Mouse (Mus musculus): ENCODE measurements around the gene Mdc1.
"Not testable (repeated sequence)": the region's sequence is repeated elsewhere in the genome, so short reads cannot be mapped to it uniquely, and the experiment has no call there.

Mdc1 gene

DNA sequence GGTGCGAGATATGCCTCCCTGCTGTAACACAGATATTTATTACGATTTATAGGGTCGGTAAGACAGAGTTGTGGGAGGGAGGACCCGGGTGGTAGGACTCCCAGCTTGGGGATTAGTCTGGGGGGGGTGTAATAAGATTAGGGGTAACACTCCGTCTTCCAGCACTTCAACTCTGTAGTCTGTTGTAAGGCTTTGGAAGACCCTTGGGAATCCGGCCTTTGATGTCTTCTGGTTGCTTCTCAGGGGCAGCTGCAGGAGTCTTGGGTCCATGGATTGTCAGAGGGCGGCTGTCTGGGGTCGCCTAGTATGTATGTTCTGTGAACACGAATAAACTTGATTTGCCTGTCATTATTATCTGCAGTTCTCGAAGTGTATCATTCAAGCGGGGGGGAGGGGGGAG lies 18.8 kb upstream of the Mdc1 start:
- DNase-seq (ENCODE audit: low spot score in 2 of 2), result no peak

- peak; percentile 77 to 88 for DNase-seq (ENCODE audit: low spot score in 2 of 2)
Observed at GRCm38 (mm10) chr17:35822964-35823937, 18.1 kb upstream of the Mdc1 start, which contains the start of gene Flot1. Gene Flot1, plus strand, starts transcription at chr17:35823230.

DNA sequence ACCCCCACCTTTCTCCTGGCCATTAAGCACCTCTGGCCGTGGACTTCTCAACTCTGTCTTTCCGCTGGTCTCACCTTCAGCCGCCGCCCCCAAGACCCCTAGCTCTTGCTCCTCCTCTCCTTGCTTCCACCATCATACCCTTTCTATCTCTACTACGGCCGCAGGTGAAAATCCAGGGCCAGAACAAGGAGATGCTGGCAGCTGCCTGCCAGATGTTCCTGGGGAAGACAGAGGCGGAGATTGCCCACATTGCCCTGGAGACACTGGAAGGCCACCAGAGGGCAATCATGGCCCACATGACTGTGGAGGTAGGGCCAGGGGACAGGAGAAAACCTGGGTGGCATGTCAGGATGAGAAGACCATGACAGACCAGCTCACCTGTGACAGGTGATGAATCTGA lies 16.9 kb upstream of the Mdc1 start:
- no peak for DNase-seq (ENCODE audit: low spot score in 2 of 2)

DNA sequence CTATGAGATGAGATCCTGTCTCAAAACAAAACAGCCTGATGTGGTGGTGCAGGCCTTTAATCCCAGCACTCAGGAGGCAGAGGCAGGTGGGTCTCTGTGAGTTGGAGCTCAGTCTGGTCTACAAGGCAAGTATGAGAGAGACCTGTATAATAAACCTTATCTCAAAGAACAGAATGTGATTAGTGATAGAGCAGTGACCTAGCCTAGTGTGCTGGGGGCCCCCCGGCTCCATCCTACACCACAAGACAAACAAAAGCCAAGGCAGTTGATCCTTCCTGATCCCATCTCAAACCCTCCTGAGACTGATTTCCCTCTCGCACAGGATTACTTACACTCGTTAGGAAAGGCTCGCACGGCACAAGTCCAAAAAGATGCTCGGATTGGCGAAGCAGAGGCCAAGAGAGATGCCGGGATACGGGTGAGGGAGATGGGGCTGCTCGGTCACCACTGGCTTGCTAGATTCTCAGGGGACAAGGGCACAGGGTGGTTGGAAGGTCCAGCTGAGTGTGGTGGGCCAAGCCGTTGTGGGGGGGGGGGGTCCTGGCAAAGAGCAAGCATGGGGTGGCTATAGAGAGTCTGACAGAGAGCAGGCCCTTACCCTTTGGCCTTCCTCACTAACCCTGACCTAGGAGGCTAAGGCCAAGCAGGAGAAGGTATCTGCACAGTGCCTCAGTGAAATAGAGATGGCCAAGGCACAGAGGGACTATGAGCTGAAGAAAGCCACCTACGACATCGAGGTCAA lies 16.0 kb upstream of the Mdc1 start:
- DNase-seq (ENCODE audit: low spot score in 2 of 2), result no peak

DNA sequence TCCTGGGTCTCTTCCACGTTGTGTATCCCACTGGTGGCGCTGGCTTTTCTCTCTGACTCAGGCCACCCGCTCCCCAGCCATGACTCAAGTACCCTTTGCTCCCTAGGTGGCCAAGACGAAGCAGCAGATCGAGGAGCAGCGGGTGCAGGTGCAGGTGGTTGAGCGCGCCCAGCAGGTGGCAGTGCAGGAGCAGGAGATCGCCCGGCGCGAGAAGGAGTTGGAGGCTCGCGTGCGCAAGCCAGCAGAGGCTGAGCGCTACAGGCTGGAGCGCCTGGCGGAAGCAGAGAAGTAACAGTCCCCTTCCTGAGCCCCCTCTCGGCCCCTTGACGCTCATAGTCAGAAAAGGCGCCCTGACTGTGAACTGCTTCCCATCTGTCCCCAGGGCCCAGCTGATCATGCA lies 11.6 kb upstream of the Mdc1 start:
- DNase-seq (ENCODE audit: low spot score in 2 of 2), result peak; percentile 76 to 85

DNA sequence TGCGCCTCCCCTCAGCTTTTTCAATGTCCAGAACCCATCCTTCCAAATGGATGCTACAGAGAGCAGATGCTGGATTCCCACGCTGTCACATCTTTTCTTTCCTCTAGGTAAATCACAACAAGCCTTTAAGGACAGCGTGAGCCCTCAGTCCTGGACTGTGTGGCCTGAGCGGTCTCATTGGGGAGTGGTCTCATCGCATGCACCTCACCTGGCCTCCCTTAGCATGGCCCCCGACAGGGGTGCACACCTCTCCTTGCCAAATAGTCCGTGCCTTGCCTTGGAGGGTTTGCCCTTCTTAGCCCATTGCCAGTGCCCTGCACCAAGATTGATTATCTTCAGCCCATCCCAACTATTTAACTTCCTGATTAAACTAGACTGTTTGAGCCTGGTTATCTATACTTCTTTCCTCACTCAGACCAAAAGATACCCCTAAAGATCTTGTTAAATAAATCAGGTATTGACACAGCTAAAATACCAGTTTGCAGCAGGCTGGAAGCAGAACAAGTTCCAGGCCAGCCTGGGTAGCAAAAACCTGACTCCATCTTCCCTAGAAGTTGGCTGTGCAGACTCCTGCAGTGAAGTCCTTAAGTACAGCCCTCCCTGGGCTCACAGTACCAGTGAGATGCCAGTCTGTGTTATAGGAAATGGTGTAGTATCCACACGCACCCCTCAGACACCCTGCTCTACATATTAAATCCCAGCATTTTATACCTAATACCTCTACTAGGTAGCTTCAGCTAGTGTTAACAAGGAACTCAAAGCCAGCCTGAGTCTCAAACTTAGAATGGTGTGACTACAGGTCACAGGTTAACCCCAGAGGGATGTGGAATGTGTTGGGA lies 8.7 kb upstream of the Mdc1 start:
- no peak for DNase-seq (ENCODE audit: low spot score in 2 of 2)

GRCm38 (mm10) chr17:35833239-35833751 lies 8.0 kb upstream of the Mdc1 start:
- no peak for DNase-seq (ENCODE audit: low spot score in 2 of 2)

GRCm38 (mm10) chr17:35833894-35834293 lies 7.4 kb upstream of the Mdc1 start:
- no peak for DNase-seq (ENCODE audit: low spot score in 2 of 2)

DNA sequence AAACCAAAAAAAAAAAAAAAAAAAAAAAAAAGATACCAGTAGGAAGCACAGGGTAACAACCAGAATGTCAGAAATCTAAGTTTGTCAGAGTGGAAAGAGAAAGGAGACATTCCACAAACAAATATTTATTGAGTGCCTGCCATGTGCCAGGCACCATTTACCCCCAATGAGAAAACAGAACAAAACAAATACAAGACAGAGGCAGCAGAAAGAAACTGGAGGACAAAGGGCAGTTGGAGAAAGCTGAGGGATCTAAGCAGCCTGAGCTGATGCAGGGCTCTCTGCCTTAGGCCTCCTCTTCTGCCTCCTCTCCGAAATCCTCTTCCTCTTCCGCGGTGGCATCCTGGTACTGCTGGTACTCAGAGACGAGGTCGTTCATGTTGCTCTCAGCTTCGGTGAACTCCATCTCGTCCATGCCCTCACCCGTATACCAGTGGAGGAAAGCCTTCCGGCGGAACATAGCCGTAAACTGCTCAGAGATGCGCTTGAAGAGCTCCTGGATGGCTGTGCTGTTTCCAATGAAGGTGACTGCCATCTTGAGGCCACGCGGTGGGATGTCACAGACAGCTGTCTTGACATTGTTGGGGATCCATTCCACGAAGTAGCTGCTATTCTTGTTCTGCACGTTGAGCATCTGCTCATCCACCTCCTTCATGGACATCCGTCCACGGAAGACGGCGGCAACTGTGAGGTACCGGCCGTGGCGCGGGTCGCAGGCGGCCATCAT lies 6.5 kb upstream of the Mdc1 start:
- no peak for DNase-seq (ENCODE audit: low spot score in 2 of 2)

DNA sequence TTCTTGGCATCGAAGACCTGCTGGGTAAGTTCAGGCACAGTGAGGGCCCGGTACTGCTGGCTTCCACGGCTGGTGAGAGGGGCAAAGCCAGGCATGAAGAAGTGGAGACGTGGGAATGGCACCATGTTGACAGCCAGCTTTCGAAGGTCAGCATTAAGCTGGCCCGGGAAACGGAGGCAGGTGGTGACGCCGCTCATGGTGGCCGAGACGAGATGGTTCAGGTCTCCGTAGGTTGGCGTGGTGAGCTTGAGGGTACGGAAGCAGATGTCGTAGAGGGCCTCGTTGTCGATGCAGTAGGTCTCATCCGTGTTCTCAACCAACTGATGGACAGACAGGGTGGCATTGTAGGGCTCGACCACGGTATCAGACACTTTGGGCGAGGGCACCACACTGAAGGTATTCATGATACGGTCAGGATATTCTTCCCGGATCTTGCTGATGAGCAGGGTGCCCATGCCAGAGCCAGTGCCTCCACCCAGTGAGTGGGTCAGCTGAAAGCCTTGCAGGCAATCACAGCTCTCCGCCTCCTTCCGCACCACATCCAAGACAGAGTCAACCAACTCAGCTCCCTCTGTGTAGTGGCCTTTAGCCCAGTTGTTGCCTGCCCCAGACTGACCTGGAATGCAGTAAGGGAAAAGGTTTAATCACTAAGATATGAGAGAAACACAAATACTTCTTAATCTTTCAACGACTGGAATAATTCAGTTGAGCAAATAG lies 5.7 kb upstream of the Mdc1 start:
- no peak for DNase-seq (ENCODE audit: low spot score in 2 of 2)

DNA sequence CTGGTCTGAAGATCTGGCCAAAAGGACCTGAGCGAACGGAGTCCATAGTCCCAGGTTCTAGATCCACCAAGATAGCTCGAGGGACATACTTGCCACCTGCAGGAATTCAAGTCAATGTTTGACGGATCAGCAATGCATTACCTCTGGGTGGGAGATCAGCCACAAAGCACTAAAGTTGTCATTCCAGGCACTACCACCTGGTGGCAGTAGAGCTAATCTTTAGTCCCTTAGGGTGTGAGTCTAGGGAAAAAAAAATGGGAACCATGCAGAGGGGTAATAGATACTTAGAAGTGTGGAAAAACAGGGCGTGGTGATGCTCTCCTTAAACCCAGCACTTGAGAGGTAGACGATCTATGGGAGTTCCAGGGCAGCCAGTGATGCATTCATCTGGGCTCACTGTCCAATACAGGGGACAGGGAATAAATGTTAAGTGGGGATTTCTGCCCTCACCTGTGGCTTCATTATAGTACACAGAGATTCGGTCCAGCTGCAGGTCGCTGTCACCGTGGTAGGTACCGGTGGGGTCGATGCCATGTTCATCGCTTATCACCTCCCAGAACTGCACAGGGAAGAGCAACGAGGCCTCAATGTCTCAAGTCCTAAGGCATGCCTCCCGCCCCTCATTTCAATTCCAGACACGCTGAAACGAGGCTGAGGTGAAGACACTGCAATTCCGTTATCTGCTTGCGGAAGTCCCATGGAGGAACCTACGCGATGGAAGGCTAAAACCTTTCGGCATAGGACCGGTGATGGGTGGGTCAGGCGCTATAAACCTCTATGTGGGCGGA lies 4.9 kb upstream of the Mdc1 start:
- peak; percentile 77 to 79 for DNase-seq (ENCODE audit: low spot score in 2 of 2)

GRCm38 (mm10) chr17:35836991-35837422 lies 4.3 kb upstream of the Mdc1 start:
- peak; percentile 72 to 83 for DNase-seq (ENCODE audit: low spot score in 2 of 2)

GRCm38 (mm10) chr17:35837487-35837886 lies 3.8 kb upstream of the Mdc1 start:
- DNase-seq (ENCODE audit: low spot score in 2 of 2), result peak in 1 of 2 experiments; percentile 47

DNA sequence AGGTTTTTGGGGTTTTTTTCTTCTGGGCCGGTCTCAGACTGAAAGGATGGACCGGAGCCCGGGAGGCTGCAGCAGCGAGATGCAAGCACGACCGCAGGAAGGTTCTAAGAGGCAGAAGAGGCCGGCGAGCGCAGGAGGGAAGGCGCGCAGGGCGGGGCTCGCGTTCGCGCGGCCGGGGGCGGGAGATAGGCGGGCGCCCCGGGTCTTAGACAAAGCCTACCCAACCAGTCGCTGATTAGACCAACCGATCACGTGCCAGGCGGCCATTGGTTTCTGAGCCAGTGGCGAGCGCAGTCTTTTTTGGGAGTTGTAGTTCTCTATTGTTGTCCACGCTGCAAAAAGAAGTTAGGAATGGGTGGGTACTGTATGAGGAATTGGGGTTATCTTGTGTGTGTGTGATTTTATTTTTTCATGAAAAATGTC lies 3.2 kb upstream of the Mdc1 start, which contains the start of gene Tubb5:
Gene Tubb5, minus strand, starts transcription at position 185 of the 423 bp plus-strand sequence.
- peak; percentile 92 to 96 for DNase-seq (ENCODE audit: low spot score in 2 of 2)

- DNase-seq (ENCODE audit: low spot score in 2 of 2), result no peak
Observed at GRCm38 (mm10) chr17:35838570-35838969, 2.7 kb upstream of the Mdc1 start.

DNA sequence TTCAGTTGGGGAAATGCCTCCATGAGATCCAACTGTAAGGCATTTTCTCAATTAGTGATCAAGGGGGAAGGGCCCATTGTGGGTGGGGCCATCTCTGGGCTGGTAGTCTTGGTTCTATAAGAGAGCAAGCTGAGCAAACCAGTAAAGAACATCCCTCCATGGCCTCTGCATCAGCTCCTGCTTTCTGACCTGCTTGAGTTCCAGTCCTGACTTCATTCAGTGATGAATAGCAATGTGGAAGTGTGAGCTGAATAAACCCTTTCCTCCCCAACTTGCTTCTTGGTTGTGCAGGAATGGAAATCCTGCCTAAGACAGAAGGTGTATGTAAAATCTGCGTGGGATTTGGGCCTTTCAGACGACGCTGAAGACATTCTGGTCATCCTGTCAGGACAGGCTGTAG lies 2.3 kb upstream of the Mdc1 start:
- DNase-seq (ENCODE audit: low spot score in 2 of 2), result not testable (repeated sequence)

- DNase-seq (ENCODE audit: low spot score in 2 of 2), result no peak
Observed at GRCm38 (mm10) chr17:35840561-35840960, 754 bp upstream of the Mdc1 start.

DNA sequence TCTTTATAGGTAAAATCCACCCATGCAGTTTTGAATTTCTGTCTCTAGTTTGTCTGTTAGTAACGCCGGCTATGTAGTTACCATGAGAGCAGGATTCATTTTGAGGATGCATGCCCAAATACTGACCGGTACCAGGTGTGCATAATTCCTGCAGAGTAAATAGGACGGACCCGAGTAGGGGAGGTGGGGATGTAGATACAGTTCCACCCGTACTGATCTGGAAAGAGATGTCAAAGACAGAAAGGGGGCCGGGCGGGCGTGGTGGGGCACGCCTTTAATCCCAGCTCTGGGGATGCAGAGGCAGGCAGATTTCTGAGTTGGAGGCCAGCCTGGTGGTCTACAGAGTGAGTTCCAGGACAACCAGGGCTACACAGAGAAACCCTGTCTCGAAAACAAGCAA lies 691 bp downstream of the Mdc1 start:
- no peak for DNase-seq (ENCODE audit: low spot score in 2 of 2)

DNA sequence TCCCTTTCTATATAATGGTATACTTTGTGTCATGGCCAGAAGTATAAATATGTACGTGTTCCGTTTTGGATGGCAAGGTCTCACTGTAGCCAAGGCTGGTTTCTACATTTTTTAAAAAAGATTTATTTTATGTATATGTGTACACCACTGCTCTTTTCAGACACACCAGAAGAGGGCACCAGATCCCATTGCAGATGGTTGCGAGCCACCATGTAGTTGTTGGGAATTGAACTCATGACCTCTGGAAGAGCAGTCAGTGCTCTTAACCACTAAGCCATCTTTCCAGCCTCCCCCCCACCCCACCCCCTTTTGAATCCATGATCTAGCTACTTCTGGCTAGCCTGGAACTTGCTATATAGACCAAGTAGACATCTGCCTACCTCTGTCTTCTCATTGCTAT lies 2.2 kb downstream of the Mdc1 start:
- no peak for DNase-seq (ENCODE audit: low spot score in 2 of 2)
